Mouse (Mus musculus) spleen, adult 12 weeks (tissue): ENCODE measurements at regions not wholly inside any gene's neighbourhood (a gene's known extent, or its start where the extent isn't known, plus 50 kb on each side); places are given as distances from the start of the nearest gene placed in this dataset.

Source experiments
- DNase-seq: peaks from one replicate; pipeline ENCODE4 v3.0.0; 2022; ENCODE audit warnings: low spot score

DNA sequence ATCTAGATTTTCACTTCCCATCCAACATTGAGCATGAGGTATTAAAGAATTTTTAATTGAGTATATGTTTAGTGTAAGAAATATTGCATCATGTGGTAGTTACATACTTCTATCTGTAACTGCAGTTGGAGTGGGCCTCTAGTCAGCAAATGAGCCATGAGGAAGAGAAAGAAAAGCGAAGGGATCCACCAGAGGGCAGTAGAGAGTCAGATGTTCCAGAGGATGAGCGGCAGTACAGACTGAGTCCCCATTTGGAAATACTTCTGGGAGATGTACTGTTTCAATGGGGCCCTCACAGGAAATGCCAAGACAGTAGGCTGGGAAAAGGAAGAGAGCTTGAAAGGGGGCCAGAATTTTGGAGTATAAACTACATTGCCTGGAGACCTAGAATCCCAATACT is 221.2 kb downstream of the Myh15 start:
- DNase-seq: peak; percentile 2

DNA sequence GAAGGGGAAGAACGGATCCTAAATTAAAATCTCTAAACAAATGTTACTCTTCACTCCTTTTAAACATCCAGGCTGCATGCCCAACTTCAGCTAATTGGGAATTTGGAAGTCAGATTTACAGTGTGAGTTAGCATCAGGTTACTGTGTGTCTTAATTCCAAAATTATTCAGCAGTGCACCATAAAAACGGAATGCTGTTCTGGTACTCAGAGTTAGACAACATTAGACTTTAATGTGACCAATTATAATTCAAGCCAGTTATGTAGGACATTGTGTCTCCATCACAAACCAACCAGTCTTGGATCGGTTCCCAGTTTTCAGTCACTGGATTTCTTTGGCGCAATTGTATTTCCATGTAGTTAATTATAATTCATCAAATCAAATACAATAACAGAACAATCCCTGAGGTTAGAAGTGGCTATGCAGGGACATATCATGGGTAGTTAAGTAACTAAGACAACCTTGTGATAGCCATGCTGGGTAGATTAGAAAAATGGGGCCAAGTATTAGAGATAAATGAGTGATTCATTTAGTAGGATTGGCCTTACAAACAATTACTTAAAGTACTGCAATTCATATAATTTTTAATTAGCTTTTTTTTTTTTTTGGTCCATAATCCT is 230.9 kb downstream of the Myh15 start:
- DNase-seq: no peak

DNA sequence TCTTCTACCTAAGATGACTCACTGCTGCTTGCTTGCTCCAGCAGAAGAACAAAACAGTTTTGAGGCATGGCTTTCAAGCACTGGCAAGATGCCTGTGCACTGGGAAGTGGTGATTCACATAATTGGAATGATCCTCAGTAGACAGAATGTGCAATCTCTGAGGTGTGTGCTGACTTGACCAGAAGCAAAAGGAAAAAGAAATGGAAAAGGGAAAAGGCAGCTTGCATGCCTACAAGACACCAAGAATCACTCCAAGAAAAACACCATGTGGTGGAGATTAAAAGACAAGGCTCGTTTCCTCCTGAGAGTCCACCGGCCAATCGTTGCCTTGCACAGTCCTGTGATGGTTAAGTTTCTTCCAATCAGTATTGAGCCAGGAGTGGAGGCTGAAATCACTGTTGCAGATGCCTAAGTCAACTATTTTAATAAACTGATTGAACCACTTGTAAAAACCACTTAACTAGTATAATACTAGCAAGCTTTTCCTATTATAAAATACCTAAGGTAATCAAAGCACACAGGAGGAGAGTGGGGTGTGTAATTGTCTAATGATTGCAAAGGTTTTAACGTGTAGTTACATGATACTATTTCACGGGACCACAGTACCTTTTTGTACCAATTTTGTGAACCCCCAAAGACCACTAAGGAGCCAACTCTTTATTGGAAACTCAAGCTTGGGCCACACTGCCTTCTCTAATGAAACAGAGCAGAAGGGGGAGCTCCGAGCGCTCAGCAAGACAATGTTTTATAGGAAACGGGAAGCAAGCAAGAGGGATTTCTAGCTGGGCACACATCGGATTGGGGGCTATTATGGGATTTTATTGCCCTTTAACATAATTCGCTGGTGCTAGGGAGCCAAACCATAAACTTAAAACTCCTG is 232.2 kb downstream of the Myh15 start:
- no peak for DNase-seq

DNA sequence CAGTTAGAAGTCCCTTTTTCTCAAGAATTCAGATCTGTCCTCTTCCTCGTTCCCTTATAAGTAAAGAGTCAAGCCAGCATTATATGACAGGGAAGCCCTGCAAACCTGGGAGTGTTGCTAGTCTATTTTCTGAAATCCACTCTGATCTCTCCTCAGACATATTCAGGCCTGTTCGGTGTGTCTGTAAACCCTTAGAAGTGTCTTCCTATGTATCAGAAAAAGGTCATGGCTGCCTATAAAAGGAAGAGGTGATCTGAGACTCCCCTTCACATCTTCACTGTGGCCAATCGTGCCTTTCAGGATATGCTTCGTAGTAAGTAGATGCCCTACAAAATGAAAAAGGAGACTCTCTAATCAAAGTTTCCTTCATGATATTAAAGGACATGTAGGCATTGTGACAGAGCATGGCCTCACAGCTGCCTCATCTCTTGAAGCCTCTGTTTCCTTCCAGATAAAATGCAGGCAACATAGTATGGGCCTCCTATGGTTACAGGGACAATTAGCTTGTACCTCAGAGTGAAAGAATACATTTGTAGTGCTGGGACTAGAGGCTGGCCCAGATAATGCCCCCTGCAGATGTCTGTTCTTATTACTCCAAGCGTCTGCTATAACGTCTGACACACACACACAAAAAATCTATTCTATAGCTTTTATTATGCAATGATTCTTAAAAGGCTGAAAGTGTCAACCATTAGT is 246.5 kb downstream of the Myh15 start:
- no peak for DNase-seq

DNA sequence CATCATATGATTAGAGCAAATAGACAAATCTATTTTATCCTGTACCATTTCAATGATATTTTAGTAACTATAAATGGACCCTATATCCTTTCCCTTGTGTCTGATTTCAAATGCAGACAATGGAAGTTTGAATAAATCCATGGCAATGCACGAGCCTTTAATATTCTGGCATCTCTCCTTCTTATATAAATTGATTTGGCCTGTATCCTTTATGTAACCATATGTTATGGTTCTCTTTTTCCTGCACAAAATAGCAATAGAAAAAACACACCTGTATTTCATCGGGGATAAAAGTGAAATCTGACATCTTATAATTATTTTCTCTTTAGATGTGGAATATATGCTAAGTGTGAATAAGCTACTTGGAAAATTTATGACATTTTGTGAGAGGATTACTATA is 247.1 kb downstream of the Myh15 start:
- no peak for DNase-seq

DNA sequence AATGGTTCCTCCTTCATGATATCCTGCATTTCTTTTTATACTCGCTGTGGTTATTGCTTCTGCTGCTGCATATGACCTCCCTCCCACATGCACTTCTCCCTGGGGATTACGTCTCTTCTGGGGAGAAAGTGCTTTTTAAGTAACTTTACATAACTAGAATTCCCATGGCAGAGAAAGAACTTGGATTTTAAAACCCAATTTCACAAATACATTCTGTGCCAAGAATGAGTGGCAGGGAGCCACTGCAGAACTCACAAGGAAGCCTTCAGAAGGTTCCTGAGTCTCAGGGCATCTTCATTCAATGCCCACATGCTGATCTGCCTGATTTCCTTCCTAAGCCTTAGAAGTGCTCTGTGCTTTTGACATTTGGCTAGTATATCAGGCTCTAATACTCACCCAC is 259.8 kb downstream of the Myh15 start:
- no peak for DNase-seq

DNA sequence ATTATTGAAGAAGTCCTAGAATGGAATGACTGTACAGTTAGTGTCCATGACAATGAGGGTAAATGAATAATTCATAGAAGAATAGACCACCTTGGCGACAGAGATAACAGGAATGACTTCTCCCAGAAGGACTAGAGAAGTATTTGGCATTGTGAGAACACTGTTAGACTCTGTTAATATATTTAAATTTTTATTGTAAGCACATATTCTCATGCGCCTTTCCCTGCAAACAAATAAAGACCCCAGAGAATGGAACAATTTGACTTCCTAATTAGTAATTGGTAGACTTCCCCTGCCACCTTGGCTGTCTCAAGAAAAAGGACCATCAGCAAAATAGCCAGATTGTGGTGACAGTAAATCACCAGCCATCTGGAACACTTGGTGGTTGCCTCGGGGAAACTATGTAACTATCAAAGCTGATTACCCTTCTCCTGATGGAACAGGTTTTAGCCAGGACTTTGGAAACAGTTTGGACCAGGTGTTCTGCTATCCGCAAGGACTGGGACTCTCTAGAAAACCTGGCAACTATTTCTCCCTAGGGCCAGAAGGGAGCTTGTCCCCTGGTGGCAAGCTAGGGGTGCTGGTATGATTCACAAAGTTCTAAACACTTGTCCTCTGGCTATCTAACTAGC is 261.9 kb downstream of the Myh15 start:
- no peak for DNase-seq

DNA sequence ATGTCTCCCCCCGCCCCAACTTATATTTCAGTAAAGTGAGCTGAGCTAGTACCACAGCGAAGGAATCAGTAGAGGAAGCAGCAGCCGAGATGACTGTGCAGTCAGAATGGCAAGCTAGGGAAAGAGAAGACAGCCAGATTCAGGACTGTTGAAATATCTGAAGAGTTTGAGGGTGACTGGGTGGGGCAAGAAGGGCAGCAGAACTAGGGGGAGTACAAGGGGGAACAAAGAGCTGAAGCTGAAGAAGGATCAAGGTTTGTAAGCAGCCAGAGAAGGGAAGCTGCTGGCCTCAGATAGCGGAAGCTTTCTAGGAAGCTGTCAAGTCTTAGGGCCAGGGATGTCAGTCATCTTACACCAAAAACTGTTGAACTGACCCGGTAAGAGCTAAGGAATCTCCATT is 262.5 kb downstream of the Myh15 start:
- no peak for DNase-seq

DNA sequence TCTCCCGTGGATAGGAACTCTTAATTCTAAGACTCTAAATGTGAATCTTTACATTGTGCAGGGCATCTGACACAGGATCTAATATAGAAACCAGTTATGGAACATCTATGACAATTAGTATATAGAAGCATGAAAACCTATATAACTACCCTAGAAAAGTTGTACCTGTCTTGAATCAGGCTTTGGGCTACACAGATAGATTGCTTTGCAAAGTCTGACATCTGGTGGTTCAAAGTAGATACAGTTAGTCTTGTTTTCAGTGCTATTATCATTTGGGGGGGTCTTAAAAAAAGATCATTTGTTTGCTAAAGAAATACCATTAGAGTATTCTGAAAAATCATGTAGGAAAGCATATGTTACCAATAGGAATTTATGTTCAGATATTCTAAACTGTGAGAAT is 264.7 kb downstream of the Myh15 start:
- no peak for DNase-seq

DNA sequence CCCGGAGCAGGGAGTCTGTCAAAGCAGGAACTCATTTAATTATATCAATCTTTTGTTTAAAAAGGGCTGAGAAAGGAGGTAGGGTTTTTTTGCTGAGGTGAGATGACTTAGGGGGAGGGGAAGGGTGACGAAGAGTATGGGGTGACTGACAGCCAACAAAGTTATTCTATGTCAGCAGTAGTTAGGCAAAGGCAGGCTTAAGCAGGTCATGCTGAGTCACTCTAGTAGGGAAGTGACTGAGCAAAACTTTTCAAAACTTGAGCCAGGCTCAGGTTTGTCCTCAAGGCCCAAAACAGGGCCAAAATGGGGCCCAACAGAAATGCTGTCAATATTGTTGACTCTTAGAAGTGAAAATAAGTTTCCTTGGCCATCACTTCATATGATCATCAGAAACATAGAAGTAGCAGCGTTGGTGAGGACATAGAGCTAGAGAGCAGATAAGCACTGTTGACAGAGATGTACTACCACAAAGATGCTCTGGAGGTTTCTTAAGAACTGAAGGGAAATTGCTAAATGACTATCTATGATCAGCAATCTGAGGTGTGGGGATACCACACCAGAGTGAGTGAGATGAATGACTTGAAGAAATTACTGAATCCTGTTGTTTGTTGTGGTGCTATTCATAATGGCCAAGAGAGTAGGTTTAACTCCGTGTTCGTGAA is 273.6 kb downstream of the Myh15 start:
- no peak for DNase-seq

DNA sequence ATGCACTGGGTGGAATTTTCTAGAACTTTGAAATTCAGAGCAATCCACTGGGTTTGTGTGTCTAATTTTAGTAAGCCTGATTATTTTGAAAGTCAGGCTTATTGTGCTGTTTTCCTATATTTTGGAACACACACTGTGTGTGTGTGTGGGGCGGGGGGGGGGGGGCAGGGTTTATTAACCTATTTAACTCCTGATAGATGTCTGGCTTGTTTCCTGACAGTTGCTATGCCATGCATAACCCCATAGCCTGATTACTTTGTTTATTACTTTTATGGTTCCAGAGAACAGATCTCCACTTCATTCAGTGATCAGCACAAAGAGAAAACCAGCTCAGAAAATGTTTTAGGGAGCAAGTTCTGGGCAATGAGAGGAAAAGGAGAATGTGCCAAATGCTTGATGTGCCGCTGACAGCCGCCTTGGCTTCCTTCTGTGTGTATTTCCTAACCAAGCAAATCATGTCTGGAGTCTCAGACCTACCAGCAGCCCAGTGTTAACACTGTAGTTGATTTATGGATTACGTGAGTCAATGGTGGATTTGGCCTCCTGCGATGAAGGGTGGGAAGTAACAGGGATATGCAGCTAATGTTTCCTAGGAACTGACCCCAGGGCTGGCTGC is 274.9 kb downstream of the Myh15 start:
- DNase-seq: no peak

DNA sequence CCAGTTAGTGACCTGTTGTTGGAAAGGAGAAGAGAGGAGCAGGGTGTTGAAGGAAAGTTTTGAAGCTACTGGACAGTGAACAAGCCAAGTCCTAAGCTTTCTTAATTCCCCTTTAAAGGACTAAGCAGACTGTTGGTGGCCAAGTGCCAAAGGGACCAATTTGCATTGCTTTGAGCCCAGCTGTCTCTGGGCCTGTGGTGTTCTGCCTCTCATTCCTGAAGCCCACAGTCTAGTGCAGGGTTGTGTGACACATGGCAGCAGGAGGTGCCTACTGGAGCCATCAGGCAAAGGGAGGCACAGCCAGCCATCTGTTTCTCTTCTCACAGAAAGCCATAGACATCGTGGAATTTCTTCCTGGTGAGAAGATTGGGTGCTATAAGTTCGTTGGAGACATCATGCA is 278.6 kb downstream of the Myh15 start:
- no peak for DNase-seq

DNA sequence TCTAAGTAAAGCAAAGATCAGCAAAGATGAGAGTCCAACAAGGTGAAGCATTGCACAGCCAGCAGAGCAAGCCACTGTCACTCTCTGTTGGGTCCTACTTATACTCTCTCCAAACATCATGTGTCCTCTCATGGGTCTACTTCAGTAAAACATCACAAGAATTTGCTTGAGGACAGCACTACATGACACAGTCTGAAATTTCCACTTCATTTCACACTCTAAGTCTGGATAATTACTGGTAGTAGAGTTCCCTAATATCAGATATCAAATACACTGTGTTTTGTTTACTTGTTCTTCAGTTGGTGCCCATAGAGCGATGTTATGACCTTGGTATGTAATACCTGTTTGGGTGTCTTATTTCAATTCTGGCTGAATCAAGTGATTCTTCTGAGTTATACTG is 280.7 kb downstream of the Myh15 start:
- no peak for DNase-seq

DNA sequence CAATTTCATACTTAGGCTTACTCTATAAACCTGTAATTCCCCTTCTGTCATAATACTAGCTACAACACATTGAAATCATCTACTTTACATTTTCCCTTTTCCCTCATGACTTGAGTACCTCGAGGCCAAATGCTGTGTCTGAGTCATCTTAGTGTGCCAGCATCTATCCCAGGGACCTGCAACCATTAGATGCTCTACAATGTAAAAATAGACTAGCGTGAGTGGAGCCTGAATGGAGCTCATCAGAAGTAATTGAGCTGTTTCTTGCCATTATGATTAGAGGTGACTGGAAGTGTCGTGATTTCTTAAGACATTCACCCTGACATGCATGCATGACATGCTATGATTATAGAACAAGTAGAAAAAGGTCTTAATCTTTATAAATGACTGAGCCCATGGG is 301.1 kb downstream of the Myh15 start:
- no peak for DNase-seq

DNA sequence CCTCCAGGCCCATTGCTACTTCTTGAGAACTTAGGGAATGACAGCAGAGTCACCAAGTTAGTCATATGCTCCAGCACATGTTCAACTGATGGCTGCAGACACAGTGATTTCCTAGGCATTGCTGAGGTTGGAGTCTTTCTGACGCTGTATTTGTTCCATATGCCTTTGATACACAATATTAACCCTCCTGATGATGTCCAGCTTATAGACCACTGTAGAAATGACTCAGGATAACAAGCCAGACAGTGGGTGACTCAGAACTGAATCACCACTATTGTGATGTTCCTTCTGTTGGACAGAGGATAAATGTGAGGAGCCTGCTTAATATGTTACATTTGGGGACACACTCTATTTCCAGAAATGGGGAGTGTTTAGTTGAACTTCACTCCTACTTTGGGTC is 304.4 kb downstream of the Myh15 start:
- no peak for DNase-seq

DNA sequence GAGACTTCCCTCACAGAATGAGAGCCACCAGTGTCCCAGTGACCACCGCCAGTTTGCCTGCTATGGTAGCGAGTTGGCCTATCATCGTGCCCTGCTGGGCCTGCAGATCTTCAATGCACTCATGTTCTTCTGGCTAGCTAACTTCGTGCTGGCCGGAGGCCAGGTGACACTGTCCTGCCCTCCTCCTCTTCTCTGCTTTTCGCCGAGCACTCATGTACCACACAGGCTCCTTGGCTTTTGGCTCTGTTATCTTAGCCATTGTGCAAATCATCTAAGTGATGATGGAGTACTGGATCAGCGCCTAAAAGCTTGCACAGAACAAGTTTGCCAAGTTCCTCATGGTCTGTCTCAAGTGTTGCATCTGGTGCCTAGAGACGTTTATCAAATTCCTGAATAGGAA is 312.2 kb downstream of the Myh15 start:
- DNase-seq: no peak

DNA sequence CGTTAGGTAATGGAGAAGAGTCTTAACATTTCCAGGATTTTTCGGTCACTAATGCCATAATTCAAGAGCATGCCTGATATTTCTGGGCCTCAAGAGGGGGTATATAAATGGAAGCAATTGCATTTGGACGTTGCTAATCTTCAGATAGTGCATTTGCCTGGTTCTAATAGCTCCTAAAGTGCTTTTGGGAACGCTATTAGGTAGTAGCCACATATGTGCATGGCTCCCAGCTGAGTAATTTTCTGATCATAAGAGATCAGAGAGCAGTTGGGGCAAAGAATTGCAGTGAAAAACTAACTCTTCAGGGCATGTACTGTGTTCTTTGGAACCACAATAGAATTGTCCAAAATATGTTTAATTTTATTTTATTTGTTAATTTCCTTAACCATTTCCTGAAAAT is 317.8 kb downstream of the Myh15 start:
- DNase-seq: no peak

DNA sequence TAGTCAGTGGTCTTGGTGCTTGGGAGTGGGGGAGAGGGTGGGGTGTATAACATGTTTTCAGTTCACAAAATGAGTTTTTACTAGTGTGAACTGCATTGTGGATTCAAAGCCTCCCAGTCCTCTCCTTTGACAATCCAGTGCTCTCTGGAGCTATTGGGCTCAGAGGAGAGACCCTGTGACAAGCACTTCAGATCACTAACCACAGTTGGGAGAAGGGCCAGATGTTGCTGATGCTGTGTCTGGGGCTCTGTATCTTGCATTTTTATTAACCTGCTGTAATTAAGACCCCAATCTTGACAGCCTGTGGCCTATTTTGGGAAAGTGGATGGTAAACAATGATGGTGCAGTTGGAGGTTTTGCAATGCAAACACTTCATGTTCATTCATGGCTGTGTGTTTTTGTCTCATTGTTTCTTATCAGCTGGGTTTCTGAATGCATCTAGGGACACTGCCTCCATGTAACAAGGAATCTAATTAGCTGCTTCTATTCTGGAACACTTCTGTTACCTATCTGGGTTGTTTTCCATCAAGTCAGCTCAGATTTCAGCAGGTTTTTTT is 320.0 kb upstream of the Ift57 start:
- DNase-seq: no peak

DNA sequence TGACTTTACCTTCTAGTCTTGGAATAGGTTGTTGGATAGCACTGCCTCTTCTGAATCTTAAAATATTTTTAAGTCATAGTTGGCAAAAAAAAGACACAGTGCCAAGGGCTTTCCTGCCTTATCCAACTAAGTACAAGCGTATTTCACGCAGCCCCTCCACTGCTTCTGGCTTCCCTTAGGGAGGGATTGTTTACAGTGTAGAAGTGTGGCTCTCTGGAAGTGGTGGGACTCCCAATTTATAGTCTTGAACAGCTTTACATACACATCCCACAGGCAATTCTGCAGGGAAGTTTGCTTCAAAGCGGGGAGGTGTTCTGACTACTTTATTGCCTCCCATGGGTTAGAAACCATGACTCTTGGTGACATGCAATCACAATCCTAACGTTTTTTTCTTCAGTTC is 310.9 kb upstream of the Ift57 start:
- DNase-seq: no peak

DNA sequence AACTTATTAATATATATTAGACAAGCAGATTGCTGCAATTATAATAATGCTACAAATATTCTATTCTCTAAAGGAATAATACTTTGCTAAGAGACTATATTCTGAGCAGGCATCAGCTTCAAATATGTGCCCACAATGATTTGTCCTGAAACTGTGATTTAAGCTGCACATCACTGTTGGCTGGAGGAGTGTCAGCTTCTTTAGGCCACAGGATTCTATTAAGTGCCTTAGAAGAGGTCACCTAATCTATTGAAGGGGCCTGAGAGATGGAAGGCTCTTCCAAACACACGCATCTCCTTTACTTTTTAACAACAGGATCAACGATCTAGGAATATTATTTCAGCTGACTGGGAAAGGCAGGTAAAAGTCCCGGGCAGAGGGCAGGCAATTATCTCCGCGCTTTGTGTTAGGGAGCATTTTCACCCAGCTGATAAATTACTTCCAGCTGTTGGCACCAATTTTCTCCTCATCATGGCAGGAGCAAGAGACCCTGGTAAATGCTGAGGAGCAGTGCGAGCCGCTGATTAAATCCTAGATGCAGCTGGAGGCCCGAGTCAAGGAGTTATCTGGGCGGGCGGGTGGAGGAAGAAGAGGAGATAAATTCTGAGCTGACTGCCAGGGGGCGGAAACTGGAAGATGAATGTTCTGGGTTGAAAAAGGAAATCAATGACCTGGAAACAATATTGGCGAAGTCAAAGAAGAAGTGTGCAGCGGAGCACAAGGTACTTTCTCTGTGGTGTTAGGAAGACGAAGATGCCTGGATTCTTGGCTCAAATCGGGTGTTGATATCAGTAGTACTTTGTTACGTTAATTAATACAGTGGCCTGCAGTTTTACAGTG is 290.9 kb upstream of the Ift57 start:
- DNase-seq: no peak

DNA sequence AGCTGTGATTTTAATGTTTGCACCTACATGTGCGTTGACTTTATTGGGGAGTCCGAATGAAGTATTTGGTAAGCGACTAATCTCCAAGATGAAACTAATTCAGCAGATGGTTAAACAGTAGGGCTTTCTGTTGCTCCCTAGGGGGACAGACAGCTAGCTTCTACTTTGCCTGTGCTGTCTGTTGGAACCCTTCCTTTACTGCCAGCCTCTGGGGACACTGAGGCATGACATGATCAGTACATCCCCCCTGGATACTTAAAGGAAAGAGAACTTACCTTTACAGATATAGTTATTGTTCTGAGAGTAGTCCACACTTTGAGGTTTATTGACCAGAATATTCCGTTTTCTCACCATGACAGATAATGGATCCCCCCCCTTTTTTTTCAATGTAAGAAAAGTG is 289.8 kb upstream of the Ift57 start:
- no peak for DNase-seq
